Mouse (Mus musculus): ENCODE data around the gene Usp37. TPM values are rescaled to one million over a fixed set of nuclear protein-coding genes. Genes with fewer than 3 reads are reported as not detected.
A peak's percentile ranks its signal among the peaks of the same experiment; 100 is the strongest.
"Not testable (repeated sequence)": the region's sequence is repeated elsewhere in the genome, so short reads cannot be mapped to it uniquely, and the experiment has no call there.

Usp37 gene
- polyA plus RNA-seq, 1 experiment from 2014 or later, result 28.8 TPM

GRCm38 (mm10) chr1:74415143-74415542, 128.9 kb downstream of the Usp37 start:
- Histone ChIP-seq H3K9me3 (replicated peaks) (no peaks in the 10 kb centered on the region), H3K36me3 (no peaks in the 10 kb centered on the region), H3K9ac (no peak overlapping the region), H3K27ac (replicated peaks) (no peak overlapping the region), H3K4me2 (replicated peaks) (no peak overlapping the region), H3K27me3 (no peaks in the 10 kb centered on the region), H3K4me3 (replicated peaks) (no peak overlapping the region), H3K4me1 (no peaks in the 10 kb centered on the region)
- 50% methylated on average over 4 of the region's 4 CpGs for WGBS
- ATAC-seq (ENCODE audit: insufficient number of reproducible peaks, low FRiP score, low TSS enrichment, low read depth), result peak; percentile 41; the same call in 1 of the 2 replicates

- H3K9ac ChIP-seq, result no peak overlapping the region
- H3K27me3 ChIP-seq, result no peaks in the 10 kb centered on the region
- no peak overlapping the region for H3K4me2 ChIP-seq (replicated peaks)
- no peak overlapping the region for H3K27ac ChIP-seq (replicated peaks)
- WGBS, result 75% methylated on average over 8 of the region's 8 CpGs
- no peaks in the 10 kb centered on the region for H3K9me3 ChIP-seq (replicated peaks)
- no peaks in the 10 kb centered on the region for H3K36me3 ChIP-seq
- no peaks in the 10 kb centered on the region; the same call in 1 of the 2 replicates for H3K4me1 ChIP-seq
- no peak for ATAC-seq (ENCODE audit: insufficient number of reproducible peaks, low FRiP score, low TSS enrichment, low read depth)
- no peak overlapping the region for H3K4me3 ChIP-seq (replicated peaks)
Observed at GRCm38 (mm10) chr1:74412711-74413110, 131.4 kb downstream of the Usp37 start.

- Histone ChIP-seq H3K4me2 (replicated peaks) (no peak overlapping the region), H3K4me1 (no peaks in the 10 kb centered on the region; the same call in 1 of the 2 replicates), H3K27ac (replicated peaks) (no peak overlapping the region), H3K9me3 (replicated peaks) (no peaks in the 10 kb centered on the region), H3K36me3 (no peaks in the 10 kb centered on the region), H3K27me3 (no peaks in the 10 kb centered on the region), H3K9ac (no peak overlapping the region), H3K4me3 (replicated peaks) (no peak overlapping the region)
- no peak for ATAC-seq (ENCODE audit: insufficient number of reproducible peaks, low FRiP score, low TSS enrichment, low read depth)
- WGBS, result 44% methylated on average over 2 of the region's 2 CpGs
Observed at GRCm38 (mm10) chr1:74411753-74412325, 132.2 kb downstream of the Usp37 start.

GRCm38 (mm10) chr1:74408589-74409504, 135.2 kb downstream of the Usp37 start, which contains the start of gene Vil1:
Gene Vil1, plus strand, starts transcription at chr1:74409376.
- no peaks in the 10 kb centered on the region for H3K36me3 ChIP-seq
- H3K4me3 ChIP-seq (replicated peaks), result no peak within 1 kb of the TSS
- H3K4me2 ChIP-seq (replicated peaks), result no peak within 1 kb of the TSS
- ATAC-seq (ENCODE audit: insufficient number of reproducible peaks, low FRiP score, low TSS enrichment, low read depth), result no peak
- no peak within 1 kb of the TSS for H3K9ac ChIP-seq
- no peaks in the 10 kb centered on the region for H3K9me3 ChIP-seq (replicated peaks)
- H3K4me1 ChIP-seq, result no peaks in the 10 kb centered on the region; the same call in 1 of the 2 replicates
- 55% methylated on average over 15 of the region's 15 CpGs for WGBS
- no peak within 1 kb of the TSS for H3K27ac ChIP-seq (replicated peaks)
- no peaks in the 10 kb centered on the region for H3K27me3 ChIP-seq

GRCm38 (mm10) chr1:74404206-74404605, 139.9 kb downstream of the Usp37 start:
- no peaks in the 10 kb centered on the region for H3K27me3 ChIP-seq
- no peak overlapping the region for H3K9ac ChIP-seq
- H3K27ac ChIP-seq (replicated peaks), result no peak overlapping the region
- no peaks in the 10 kb centered on the region for H3K9me3 ChIP-seq (replicated peaks)
- no peaks in the 10 kb centered on the region; the same call in 1 of the 2 replicates for H3K4me1 ChIP-seq
- WGBS, result 86% methylated on average over 4 of the region's 4 CpGs
- no peak overlapping the region for H3K4me3 ChIP-seq (replicated peaks)
- H3K36me3 ChIP-seq, result no peaks in the 10 kb centered on the region
- no peak overlapping the region for H3K4me2 ChIP-seq (replicated peaks)
- no peak for ATAC-seq (ENCODE audit: insufficient number of reproducible peaks, low FRiP score, low TSS enrichment, low read depth)

GRCm38 (mm10) chr1:74401015-74401702, 142.9 kb downstream of the Usp37 start:
- H3K4me1 ChIP-seq, result peaks cover 5% of the 10 kb centered on the region; the same call in 1 of the 2 replicates
- no peaks in the 10 kb centered on the region for H3K9me3 ChIP-seq (replicated peaks)
- no peak overlapping the region for H3K27ac ChIP-seq (replicated peaks)
- no peaks in the 10 kb centered on the region for H3K36me3 ChIP-seq
- no peak overlapping the region for H3K9ac ChIP-seq
- WGBS, result 50% methylated on average over 16 of the region's 16 CpGs
- no peak for ATAC-seq (ENCODE audit: insufficient number of reproducible peaks, low FRiP score, low TSS enrichment, low read depth)
- no peak overlapping the region for H3K4me2 ChIP-seq (replicated peaks)
- no peaks in the 10 kb centered on the region for H3K27me3 ChIP-seq
- no peak overlapping the region for H3K4me3 ChIP-seq (replicated peaks)

GRCm38 (mm10) chr1:74400531-74400930, 143.6 kb downstream of the Usp37 start:
- no peak overlapping the region for H3K4me2 ChIP-seq (replicated peaks)
- no peaks in the 10 kb centered on the region for H3K27me3 ChIP-seq
- no peak overlapping the region for H3K9ac ChIP-seq
- WGBS, result 70% methylated on average over 3 of the region's 3 CpGs
- no peak overlapping the region for H3K27ac ChIP-seq (replicated peaks)
- H3K9me3 ChIP-seq (replicated peaks), result no peaks in the 10 kb centered on the region
- no peaks in the 10 kb centered on the region for H3K36me3 ChIP-seq
- no peak overlapping the region for H3K4me3 ChIP-seq (replicated peaks)
- no peak for ATAC-seq (ENCODE audit: insufficient number of reproducible peaks, low FRiP score, low TSS enrichment, low read depth)
- H3K4me1 ChIP-seq, result peaks cover 5% of the 10 kb centered on the region; the same call in 1 of the 2 replicates

GRCm38 (mm10) chr1:74397919-74398451, 146.1 kb downstream of the Usp37 start:
- peaks cover 27% of the 10 kb centered on the region for H3K4me1 ChIP-seq
- peak overlapping the region; percentile 94 for H3K27ac ChIP-seq (replicated peaks)
- no peaks in the 10 kb centered on the region for H3K27me3 ChIP-seq
- H3K4me2 ChIP-seq (replicated peaks), result peak overlapping the region; percentile 80
- H3K4me3 ChIP-seq (replicated peaks), result peak overlapping the region; percentile 44
- H3K36me3 ChIP-seq, result peaks cover 19% of the 10 kb centered on the region
- ATAC-seq (ENCODE audit: insufficient number of reproducible peaks, low FRiP score, low TSS enrichment, low read depth), result 0 out of 2 replicates have a peak, but pooled peaks have one; percentile 2
- 3% methylated on average over 11 of the region's 11 CpGs for WGBS
- H3K9me3 ChIP-seq (replicated peaks), result no peaks in the 10 kb centered on the region
- H3K9ac ChIP-seq, result peak overlapping the region; percentile 39

GRCm38 (mm10) chr1:74397268-74397918, 146.7 kb downstream of the Usp37 start:
- Histone ChIP-seq H3K9ac (peak overlapping the region; percentile 39), H3K9me3 (replicated peaks) (no peaks in the 10 kb centered on the region), H3K27ac (replicated peaks) (peak overlapping the region; percentile 94), H3K27me3 (no peaks in the 10 kb centered on the region), H3K4me1 (peaks cover 33% of the 10 kb centered on the region), H3K36me3 (peaks cover 19% of the 10 kb centered on the region), H3K4me3 (replicated peaks) (peak overlapping the region; percentile 44), H3K4me2 (replicated peaks) (peak overlapping the region; percentile 80)
- ATAC-seq (ENCODE audit: insufficient number of reproducible peaks, low FRiP score, low TSS enrichment, low read depth), result peak; percentile 89
- under 1% methylated on average over 41 of the region's 41 CpGs for WGBS

GRCm38 (mm10) chr1:74396456-74397222, 147.4 kb downstream of the Usp37 start:
- Histone ChIP-seq H3K4me1 (peaks cover 34% of the 10 kb centered on the region), H3K27ac (replicated peaks) (peak overlapping the region; percentile 94), H3K36me3 (peaks cover 19% of the 10 kb centered on the region), H3K4me2 (replicated peaks) (peak overlapping the region; percentile 80), H3K4me3 (replicated peaks) (peak overlapping the region; percentile 44)
- 5% methylated on average over 12 of the region's 12 CpGs for WGBS
- H3K27me3 ChIP-seq; H3K9ac ChIP-seq; H3K9me3 ChIP-seq (replicated peaks): not testable (repeated sequence)
- ATAC-seq (ENCODE audit: insufficient number of reproducible peaks, low FRiP score, low TSS enrichment, low read depth), result 0 out of 2 replicates have a peak, but pooled peaks have one; percentile 0
